Mouse (Mus musculus) ES-Bruce4 (cell line): ENCODE results near the gene Magoh. TPM values are rescaled to one million over a fixed set of nuclear protein-coding genes. Genes with fewer than 3 reads are reported as not detected.

Experiments used
- H3K27ac ChIP-seq: 2 replicates; pipeline ENCODE4 v1.5.1; 2012; ENCODE audit warnings: low read length, inconsistent platforms; ENCODE audit not compliant: insufficient read depth
- H3K27me3 ChIP-seq: 2 replicates; pipeline ENCODE4 v1.6.1; 2012; ENCODE audit warnings: mild to moderate bottlenecking, low read length, inconsistent platforms; ENCODE audit not compliant: control insufficient read depth, poor library complexity, insufficient read depth, severe bottlenecking
- H3K36me3 ChIP-seq: 2 replicates; pipeline ENCODE4 v1.6.1; 2012; ENCODE audit warnings: inconsistent platforms, mild to moderate bottlenecking, low read length, moderate library complexity; ENCODE audit not compliant: control insufficient read depth, poor library complexity, insufficient read depth, severe bottlenecking
- H3K4me1 ChIP-seq: one replicate; pipeline ENCODE4 v1.8.1; 2011; ENCODE audit warnings: low read length; ENCODE audit not compliant: control insufficient read depth, insufficient read depth
- H3K4me3 ChIP-seq: 2 replicates; pipeline ENCODE4 v1.5.1; 2011; ENCODE audit warnings: low read depth, mild to moderate bottlenecking, low read length
- H3K9ac ChIP-seq: 2 replicates; pipeline ENCODE4 v1.6.1; 2012; ENCODE audit warnings: low read depth, mild to moderate bottlenecking, inconsistent platforms; ENCODE audit not compliant: poor library complexity, severe bottlenecking
- H3K9me3 ChIP-seq: replicated peaks from 2 replicates; pipeline ENCODE4 v1.6.1; 2012; ENCODE audit warnings: mild to moderate bottlenecking, low read length, inconsistent platforms; ENCODE audit not compliant: control insufficient read depth, poor library complexity, insufficient read depth, severe bottlenecking
- CTCF ChIP-seq: IDR thresholded peaks from one replicate; pipeline ENCODE4 v1.8.1; 2011; ENCODE audit warnings: low read depth, low read length
- EP300 ChIP-seq: IDR thresholded peaks from 2 replicates; pipeline ENCODE4 v1.6.1; 2011; ENCODE audit warnings: low read depth, low read length; ENCODE audit not compliant: insufficient read depth
- POLR2A ChIP-seq: IDR thresholded peaks from one replicate; pipeline ENCODE4 v1.8.1; 2011; ENCODE audit warnings: low read length; ENCODE audit not compliant: insufficient read depth
- polyA plus RNA-seq: library from polyadenylated mRNA; stranded (reverse); fragments of >200 nt; gene quantifications from 2 replicates; pipeline ENCODE4 v1.2.4, GENCODE M21; 2011; ENCODE audit warnings: low read depth; ENCODE audit not compliant: missing spikeins, insufficient read depth, insufficient read length

Magoh gene
- polyA plus RNA-seq, 1 experiment = 205 TPM

DNA sequence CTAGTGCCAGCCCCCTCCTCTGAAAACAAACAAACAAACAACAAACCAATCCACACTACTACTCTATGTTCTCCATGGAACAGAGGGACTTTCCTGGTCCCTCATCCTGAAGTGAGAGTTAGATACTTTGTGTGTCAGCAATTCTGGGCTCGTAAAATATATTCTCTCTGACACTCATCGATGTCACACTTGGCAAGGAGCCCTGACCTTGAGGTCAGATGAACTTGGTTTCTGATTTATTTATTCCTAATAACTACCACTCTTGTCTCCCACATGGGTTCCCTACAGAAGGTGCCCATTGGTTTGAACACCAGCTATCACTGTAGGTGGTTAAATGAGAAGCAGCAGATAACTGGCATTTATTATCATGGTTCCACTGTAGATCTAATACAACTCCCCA, 40.8 kb downstream of the Magoh start:
- no peaks in the 10 kb centered on the region for H3K27me3 ChIP-seq

DNA sequence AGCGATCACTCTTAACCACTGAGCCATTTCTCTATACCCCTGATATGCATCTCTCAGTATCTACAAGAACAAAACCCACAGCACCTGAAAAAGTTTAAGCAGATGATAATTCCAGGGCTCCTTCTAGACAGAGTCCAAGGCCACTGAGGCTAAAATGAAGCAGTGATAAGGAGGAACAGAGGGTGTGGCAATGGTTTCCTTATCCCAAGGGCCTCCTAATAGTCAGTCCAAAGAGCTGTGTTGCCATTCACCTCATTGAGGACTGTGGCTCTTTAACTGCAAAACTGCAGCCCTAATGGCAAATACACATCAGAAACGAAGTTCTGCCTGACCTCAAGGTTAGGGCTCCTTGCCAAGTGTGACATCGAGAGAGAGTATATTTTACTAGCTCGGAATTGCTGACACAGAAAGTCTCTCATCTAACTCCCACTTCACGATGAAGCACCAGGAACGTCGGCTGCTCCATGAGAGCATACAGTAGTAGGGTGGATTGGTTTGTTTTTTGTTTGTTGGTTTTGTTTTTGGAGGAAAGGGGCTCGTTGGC, 41.7 kb downstream of the Magoh start:
- Histone ChIP-seq H3K36me3 (no peaks in the 10 kb centered on the region), H3K4me1 (no peaks in the 10 kb centered on the region), H3K27ac (no peak overlapping the region), H3K27me3 (no peaks in the 10 kb centered on the region), H3K9ac (no peak overlapping the region), H3K4me3 (no peak overlapping the region), H3K9me3 (no peaks in the 10 kb centered on the region)
- TF ChIP-seq POLR2A = no peak
- no peak for TF ChIP-seq EP300
- TF ChIP-seq CTCF = no peak

More for the DNA sequence above, 40.8 kb downstream of the Magoh start:
- Histone ChIP-seq H3K9ac (no peak overlapping the region), H3K9me3 (no peaks in the 10 kb centered on the region), H3K4me1 (no peaks in the 10 kb centered on the region), H3K27ac (no peak overlapping the region), H3K36me3 (no peaks in the 10 kb centered on the region), H3K4me3 (no peak overlapping the region)
- TF ChIP-seq POLR2A (no peak), EP300 (no peak), CTCF (no peak)

DNA sequence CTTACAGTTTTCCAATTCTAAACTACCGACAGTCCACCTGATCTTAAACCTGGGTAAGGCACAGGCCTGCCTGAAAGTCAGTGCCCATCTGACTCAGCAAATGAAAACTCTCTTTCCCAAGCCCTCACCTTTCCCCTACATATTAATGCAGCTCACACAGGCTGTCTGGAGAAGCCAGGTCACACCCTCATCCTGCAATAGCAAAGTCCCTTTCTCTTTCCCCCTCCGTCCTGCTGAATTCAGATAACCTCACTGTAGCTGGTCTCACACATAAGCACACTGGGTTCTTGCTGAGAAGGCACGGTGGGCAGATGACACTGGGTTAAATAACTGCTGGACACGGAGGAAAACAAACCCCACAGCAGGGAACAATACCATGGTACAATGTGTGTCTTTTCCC, 42.4 kb downstream of the Magoh start:
- H3K27ac ChIP-seq = no peak overlapping the region
- no peaks in the 10 kb centered on the region for H3K36me3 ChIP-seq
- H3K9me3 ChIP-seq = no peaks in the 10 kb centered on the region
- TF ChIP-seq EP300 = no peak
- no peak for TF ChIP-seq CTCF
- no peak for TF ChIP-seq POLR2A
- no peak overlapping the region for H3K4me3 ChIP-seq
- no peak overlapping the region for H3K9ac ChIP-seq
- H3K27me3 ChIP-seq = no peaks in the 10 kb centered on the region
- no peaks in the 10 kb centered on the region for H3K4me1 ChIP-seq

DNA sequence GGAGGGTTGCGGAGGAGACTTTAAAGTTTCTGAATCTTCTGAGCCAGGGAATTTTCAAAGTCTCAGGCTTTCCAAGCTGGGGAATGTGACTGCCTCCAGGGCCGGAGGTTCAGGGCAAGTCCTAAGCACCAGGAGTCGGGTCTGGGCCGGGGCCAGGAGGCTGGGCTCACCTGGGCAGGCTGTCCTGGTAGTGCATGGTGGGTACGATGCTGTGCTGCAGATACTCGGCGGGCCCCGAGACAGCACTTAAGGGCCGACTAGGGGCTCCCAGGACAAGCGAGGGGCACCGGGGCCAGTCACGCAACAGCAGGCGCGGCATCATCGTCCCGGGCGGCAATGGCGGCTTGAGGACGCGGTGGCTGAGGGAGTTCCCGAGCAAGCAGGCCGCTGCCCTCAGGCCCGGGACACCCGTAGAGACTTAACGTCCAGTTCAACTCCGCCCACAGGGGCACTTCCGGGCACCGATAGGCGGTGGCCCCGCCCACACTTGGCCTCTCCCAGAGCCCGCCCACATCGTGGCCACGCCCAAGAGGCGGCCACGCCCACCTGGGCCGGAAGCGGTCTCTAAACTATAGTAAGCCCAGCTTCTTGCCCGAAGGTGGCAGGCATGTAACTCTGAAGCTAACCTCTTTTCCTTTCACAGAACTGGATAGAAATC, 43.7 kb downstream of the Magoh start, which contains the start of gene Cpt2:
TSS of gene Cpt2 (minus strand) at position 466 of the 658 bp plus-strand sequence.
- Histone ChIP-seq H3K27ac (no peak within 1 kb of the TSS), H3K4me1 (no peaks in the 10 kb centered on the region), H3K27me3 (no peaks in the 10 kb centered on the region), H3K4me3 (peak within 1 kb of the TSS; percentile 95), H3K36me3 (no peaks in the 10 kb centered on the region), H3K9me3 (no peaks in the 10 kb centered on the region), H3K9ac (peak within 1 kb of the TSS; percentile 98)
- TF ChIP-seq CTCF (no peak), EP300 (no peak), POLR2A (peak; percentile 79)

DNA sequence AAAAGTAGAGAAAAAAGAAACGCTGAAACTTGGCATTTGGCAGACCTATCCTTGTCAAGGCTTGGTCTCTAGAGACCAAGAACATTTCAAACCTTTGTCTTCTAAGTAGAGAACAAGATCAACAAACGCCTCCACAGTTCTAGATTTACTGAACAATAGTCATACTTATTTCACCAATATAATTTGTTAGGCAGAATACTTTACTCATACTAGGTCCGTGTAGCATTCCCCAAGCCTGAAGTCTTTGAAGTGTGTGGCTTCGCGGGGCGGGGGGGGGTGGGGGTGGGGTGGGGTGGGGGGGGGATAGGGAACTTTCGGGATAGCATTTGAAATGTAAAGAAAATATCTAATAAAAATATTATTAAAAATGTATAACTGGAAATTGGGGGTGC, 44.2 kb downstream of the Magoh start:
- Histone ChIP-seq H3K4me3 (no peak overlapping the region), H3K9me3 (no peaks in the 10 kb centered on the region), H3K36me3 (no peaks in the 10 kb centered on the region), H3K9ac (no peak overlapping the region), H3K27me3 (no peaks in the 10 kb centered on the region), H3K4me1 (no peaks in the 10 kb centered on the region), H3K27ac (no peak overlapping the region)
- TF ChIP-seq POLR2A = no peak
- no peak for TF ChIP-seq CTCF
- no peak for TF ChIP-seq EP300

DNA sequence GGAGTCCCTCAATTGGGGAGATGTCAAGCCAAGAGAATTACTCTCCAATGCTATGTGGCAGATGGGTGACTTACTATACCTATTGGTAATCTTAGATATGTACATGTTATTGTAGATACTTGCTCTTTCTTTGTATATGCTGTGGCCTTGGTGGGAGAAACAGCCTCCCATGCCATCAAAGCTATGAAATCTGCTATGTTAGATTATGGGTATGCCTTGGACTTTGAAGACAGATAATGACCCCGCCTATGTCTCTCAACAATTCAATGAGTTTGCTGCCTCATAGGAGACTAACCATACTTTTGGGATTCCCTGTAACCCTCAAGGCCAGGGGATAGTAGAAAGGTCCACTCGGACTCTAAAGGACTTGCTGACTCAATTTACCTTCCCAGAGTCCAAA, 48.7 kb downstream of the Magoh start:
- no peaks in the 10 kb centered on the region for H3K4me1 ChIP-seq
- no peak for TF ChIP-seq POLR2A
- no peak for TF ChIP-seq EP300
- TF ChIP-seq CTCF = no peak
- H3K9me3 ChIP-seq = no peaks in the 10 kb centered on the region
- H3K27ac ChIP-seq = no peak overlapping the region
- H3K36me3 ChIP-seq = no peaks in the 10 kb centered on the region
- no peak overlapping the region for H3K4me3 ChIP-seq
- no peak overlapping the region for H3K9ac ChIP-seq
- H3K27me3 ChIP-seq = no peaks in the 10 kb centered on the region
